Mouse (Mus musculus): ENCODE results near the gene Fam120c. TPM values are rescaled to one million over a fixed set of nuclear protein-coding genes. Genes with fewer than 3 reads are reported as not detected.

The Fam120c gene
- polyA plus RNA-seq, 1 experiment from 2014 or later, result 10.9 TPM

DNA sequence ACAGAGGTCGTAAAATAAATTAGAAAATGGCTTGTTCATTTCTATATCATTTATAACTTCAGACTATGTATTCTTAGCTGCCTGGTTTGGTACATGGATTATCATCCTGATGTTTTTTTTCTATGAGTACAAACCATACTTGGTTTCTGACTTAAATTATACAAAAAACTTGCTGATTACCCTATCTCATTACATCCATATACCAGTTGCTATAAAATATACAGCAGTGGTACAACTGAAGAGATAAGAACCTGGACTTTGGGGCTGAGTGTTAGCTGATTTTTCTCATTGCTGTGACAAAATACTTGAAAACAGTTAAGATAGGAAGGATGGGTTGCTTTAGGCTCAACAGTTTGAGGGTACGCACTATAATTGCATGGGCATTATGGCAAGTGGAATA is 169.7 kb downstream of the Fam120c start:
- Histone ChIP-seq H3K36me3 (ENCODE audit: control insufficient read depth, insufficient read depth, low read length) (no peaks in the 10 kb centered on the region), H3K9ac (replicated peaks; ENCODE audit: low read depth, low read length) (no peak overlapping the region), H3K4me3 (ENCODE audit: low read depth, low read length) (no peak overlapping the region), H3K9me3 (ENCODE audit: control insufficient read depth, low read length) (no peaks in the 10 kb centered on the region), H3K27me3 (ENCODE audit: control insufficient read depth, insufficient read depth, low read length) (no peaks in the 10 kb centered on the region), H3K27ac (ENCODE audit: low read depth, low read length) (no peak overlapping the region), H3K4me2 (ENCODE audit: low read depth, low read length) (no peak overlapping the region), H3K4me1 (ENCODE audit: control insufficient read depth, insufficient read depth, low read length) (no peaks in the 10 kb centered on the region)
- ATAC-seq (ENCODE audit: low read depth), result no peak
- 93% methylated on average over 2 of the region's 2 CpGs for WGBS

DNA sequence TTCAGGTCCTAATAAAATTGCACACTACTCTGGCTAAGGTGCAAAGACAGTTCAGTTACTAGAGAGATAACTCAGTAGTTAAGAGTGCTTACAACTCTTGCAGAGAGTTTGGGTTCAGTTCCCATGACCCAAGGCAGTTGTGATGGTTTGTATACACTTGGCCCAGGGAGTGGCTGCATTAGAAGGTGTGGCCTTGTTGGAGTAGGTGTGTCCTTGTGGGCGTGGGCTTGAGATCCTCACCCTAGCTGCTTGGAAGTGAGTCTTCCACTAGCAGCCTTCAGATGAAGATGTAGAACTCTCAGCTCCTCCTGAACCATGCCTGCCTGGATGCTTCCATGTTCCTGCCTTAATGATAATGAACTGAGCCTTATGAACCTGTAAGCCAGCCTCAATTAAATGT is 174.2 kb downstream of the Fam120c start:
- H3K36me3 ChIP-seq (ENCODE audit: control insufficient read depth, insufficient read depth, low read length), result no peaks in the 10 kb centered on the region
- H3K27me3 ChIP-seq (ENCODE audit: control insufficient read depth, insufficient read depth, low read length), result no peaks in the 10 kb centered on the region
- no peak overlapping the region for H3K4me2 ChIP-seq (ENCODE audit: low read depth, low read length)
- H3K4me1 ChIP-seq (ENCODE audit: control insufficient read depth, insufficient read depth, low read length), result 0 out of 2 replicates have a peak, but pooled peaks cover 2% of the 10 kb centered on the region
- no peak overlapping the region for H3K27ac ChIP-seq (ENCODE audit: low read depth, low read length)
- H3K4me3 ChIP-seq (ENCODE audit: low read depth, low read length), result no peak overlapping the region
- no peak overlapping the region for H3K9ac ChIP-seq (replicated peaks; ENCODE audit: low read depth, low read length)
- no peaks in the 10 kb centered on the region for H3K9me3 ChIP-seq (ENCODE audit: control insufficient read depth, low read length)
- 64% methylated on average over 1 of the region's 1 CpGs for WGBS
- no peak for ATAC-seq (ENCODE audit: low read depth)

DNA sequence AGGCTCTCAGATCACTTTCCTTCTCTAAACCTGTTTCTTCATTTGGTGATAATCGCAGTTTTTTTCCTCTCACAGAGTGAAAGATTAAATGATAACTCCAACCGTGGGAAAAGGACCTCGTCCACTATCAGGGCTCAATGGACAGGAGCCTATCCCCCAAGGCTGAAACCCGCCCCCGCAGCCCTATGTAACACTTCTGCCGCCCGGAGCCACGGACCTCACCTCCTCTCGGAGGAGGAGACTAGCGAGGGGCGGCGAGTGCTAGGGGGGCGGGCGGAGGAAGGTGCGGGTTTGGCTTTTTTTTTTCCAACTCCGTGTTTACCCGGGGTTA is 176.1 kb downstream of the Fam120c start:
- Histone ChIP-seq H3K4me1 (ENCODE audit: control insufficient read depth, insufficient read depth, low read length) (0 out of 2 replicates have a peak, but pooled peaks cover 2% of the 10 kb centered on the region), H3K9ac (replicated peaks; ENCODE audit: low read depth, low read length) (peak overlapping the region; percentile 55), H3K36me3 (ENCODE audit: control insufficient read depth, insufficient read depth, low read length) (no peaks in the 10 kb centered on the region), H3K4me3 (ENCODE audit: low read depth, low read length) (peak overlapping the region; percentile 48), H3K27ac (ENCODE audit: low read depth, low read length) (peak overlapping the region; percentile 98), H3K27me3 (ENCODE audit: control insufficient read depth, insufficient read depth, low read length) (no peaks in the 10 kb centered on the region), H3K9me3 (ENCODE audit: control insufficient read depth, low read length) (no peaks in the 10 kb centered on the region), H3K4me2 (ENCODE audit: low read depth, low read length) (peak overlapping the region; percentile 40)
- 15% methylated on average over 12 of the region's 17 CpGs for WGBS
- ATAC-seq (ENCODE audit: low read depth), result no peak; the same call in 1 of the 2 replicates

DNA sequence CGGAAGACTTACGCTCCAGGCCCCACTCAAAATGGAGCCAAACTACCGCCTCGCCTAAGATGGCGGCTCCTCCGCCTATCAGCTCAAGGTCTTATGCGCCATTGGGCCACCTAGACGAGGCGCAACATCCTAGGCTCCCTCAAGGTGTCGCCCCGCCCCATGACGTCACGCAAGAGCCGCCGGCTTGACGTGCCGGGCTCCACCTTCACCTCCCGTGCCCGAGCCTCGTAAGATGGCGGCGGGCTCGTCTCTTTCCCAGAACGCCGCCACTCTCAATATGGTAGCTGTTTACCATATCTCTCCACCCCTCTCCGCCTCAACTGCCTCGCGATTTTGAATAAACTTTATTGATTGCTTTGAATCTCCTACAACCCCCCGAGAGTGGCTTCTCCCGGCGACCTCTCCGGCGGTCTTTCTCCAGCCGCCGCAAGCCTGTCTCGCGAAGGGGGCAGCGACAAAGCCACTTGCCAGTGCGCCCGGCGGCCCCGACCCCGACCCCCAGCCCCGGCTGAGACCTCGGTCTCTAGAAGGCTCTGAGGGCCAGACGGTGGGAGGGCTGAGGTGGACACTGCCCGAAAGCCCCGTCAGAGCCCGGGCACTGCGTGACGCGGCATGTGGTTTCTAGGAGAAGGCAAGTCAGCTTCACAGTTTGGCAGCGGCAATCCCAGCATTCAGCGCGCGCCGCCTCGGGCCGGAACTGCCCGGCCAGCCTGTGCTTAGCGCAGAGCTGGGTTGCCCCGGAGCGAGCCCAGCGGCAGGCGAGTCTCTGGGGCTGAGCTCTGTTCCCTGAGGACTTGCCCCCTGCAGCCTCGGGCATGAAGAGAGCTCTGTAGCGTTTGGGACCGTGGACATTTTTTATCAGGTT is 176.7 kb downstream of the Fam120c start, which contains the start of gene Phf8:
Gene Phf8 (plus strand): TSS at position 215 of the 865 bp plus-strand sequence.
- Histone ChIP-seq H3K4me1 (ENCODE audit: control insufficient read depth, insufficient read depth, low read length) (0 out of 2 replicates have a peak, but pooled peaks cover 2% of the 10 kb centered on the region), H3K36me3 (ENCODE audit: control insufficient read depth, insufficient read depth, low read length) (no peaks in the 10 kb centered on the region), H3K27ac (ENCODE audit: low read depth, low read length) (peak within 1 kb of the TSS; percentile 98), H3K4me3 (ENCODE audit: low read depth, low read length) (peak within 1 kb of the TSS; percentile 48), H3K4me2 (ENCODE audit: low read depth, low read length) (peak within 1 kb of the TSS; percentile 49), H3K9ac (replicated peaks; ENCODE audit: low read depth, low read length) (peak within 1 kb of the TSS; percentile 66), H3K27me3 (ENCODE audit: control insufficient read depth, insufficient read depth, low read length) (no peaks in the 10 kb centered on the region), H3K9me3 (ENCODE audit: control insufficient read depth, low read length) (no peaks in the 10 kb centered on the region)
- peak; percentile 97 for ATAC-seq (ENCODE audit: low read depth)
- WGBS, result 13% methylated on average over 54 of the region's 68 CpGs

Other genes with a start within 250 kb of the Fam120c start
- gene Tsr2, start 247.6 kb upstream of the Fam120c start, polyA plus RNA-seq (2014; fragmentation: Nextera tagmentation; extraction: Ambion mirVana), result 30.4 and 34.3 TPM in 2 replicates
- 19.2 and 30.5 TPM in 2 replicates for gene Wnk3, start 146.1 kb upstream of the Fam120c start, polyA plus RNA-seq (2014; fragmentation: Nextera tagmentation; extraction: Ambion mirVana)
- gene Phf8, start 176.5 kb downstream of the Fam120c start, polyA plus RNA-seq (2014; fragmentation: Nextera tagmentation; extraction: Ambion mirVana), result 18.6 and 21.0 TPM in 2 replicates

Data from neural tube, embryonic 14.5 days (tissue).